Mouse (Mus musculus) kidney, embryonic 15.5 days (tissue): ENCODE results near the gene Dld. TPM values are rescaled to one million over a fixed set of nuclear protein-coding genes. Genes with fewer than 3 reads are reported as not detected.
A peak's percentile ranks its signal among the peaks of the same experiment; 100 is the strongest.

Experiments
- ATAC-seq: fragments of 200-750 bp; cut with Nextera tagmentation; replicated peaks from 2 replicates; pipeline ENCODE4 v1.8.0; 2017; ENCODE audit warnings: moderate TSS enrichment; ENCODE audit not compliant: low FRiP score
- H3K27ac ChIP-seq: fragments of 300-500 bp; sonication (generic); 2 replicates; pipeline ENCODE4 v1.5.1; 2015; ENCODE audit warnings: mild to moderate bottlenecking, inconsistent platforms
- H3K27me3 ChIP-seq: fragments of 300-500 bp; sonication (generic); 2 replicates; pipeline ENCODE4 v1.6.1; 2015; ENCODE audit warnings: inconsistent platforms
- H3K36me3 ChIP-seq: fragments of 300-500 bp; sonication (generic); 2 replicates; pipeline ENCODE4 v1.6.1; 2015; ENCODE audit warnings: inconsistent platforms
- H3K4me1 ChIP-seq: fragments of 300-500 bp; sonication (generic); 2 replicates; pipeline ENCODE4 v1.6.1; 2015; ENCODE audit warnings: inconsistent platforms
- H3K4me2 ChIP-seq: fragments of 300-500 bp; sonication (generic); 2 replicates; pipeline ENCODE4 v1.6.1; 2015; ENCODE audit warnings: moderate library complexity, mild to moderate bottlenecking, inconsistent platforms
- H3K4me3 ChIP-seq: fragments of 300-500 bp; sonication (generic); replicated peaks from 2 replicates; pipeline ENCODE4 v1.5.1; 2015; ENCODE audit warnings: mild to moderate bottlenecking, inconsistent platforms
- H3K9ac ChIP-seq: fragments of 300-500 bp; sonication (generic); 2 replicates; pipeline ENCODE4 v1.6.1; 2015; ENCODE audit warnings: mild to moderate bottlenecking, inconsistent platforms
- H3K9me3 ChIP-seq: fragments of 300-500 bp; sonication (generic); replicated peaks from 2 replicates; pipeline ENCODE4 v1.6.1; 2016; ENCODE audit warnings: inconsistent platforms
- WGBS: fragments of 180-500 bp; shearing (Covaris S2); methylation state at CpG from one replicate; pipeline ENCODE4 v1.1.7; 2015; ENCODE audit warnings: mixed read lengths; 5-methylcytosine and 5-hydroxymethylcytosine counted together
- polyA plus RNA-seq: library from polyadenylated mRNA; unstranded; fragments of >200 nt; fragmentation: Nextera tagmentation; extraction: Ambion mirVana; gene quantifications from 2 replicates; pipeline ENCODE4 v1.2.1, GENCODE M21; 2015

Dld gene
- polyA plus RNA-seq, 1 experiment from 2014 or later, result 144 TPM

GRCm38 (mm10) chr12:31374603-31375282 is 23.5 kb upstream of the Dld start:
- Histone ChIP-seq H3K4me3 (no peak overlapping the region), H3K9ac (no peak overlapping the region), H3K27ac (no peak overlapping the region), H3K36me3 (no peaks in the 10 kb centered on the region), H3K9me3 (no peaks in the 10 kb centered on the region), H3K27me3 (no peaks in the 10 kb centered on the region), H3K4me2 (no peak overlapping the region), H3K4me1 (peaks cover 16% of the 10 kb centered on the region)
- peak; percentile 64; the same call in 1 of the 2 replicates for ATAC-seq
- 34% methylated on average over 9 of the region's 9 CpGs for WGBS

GRCm38 (mm10) chr12:31369656-31370055 is 18.4 kb upstream of the Dld start:
- Histone ChIP-seq H3K4me3 (no peak overlapping the region), H3K27me3 (no peaks in the 10 kb centered on the region), H3K4me1 (no peaks in the 10 kb centered on the region), H3K36me3 (no peaks in the 10 kb centered on the region), H3K9ac (no peak overlapping the region), H3K27ac (no peak overlapping the region), H3K9me3 (no peaks in the 10 kb centered on the region), H3K4me2 (no peak overlapping the region)
- 88% methylated on average over 7 of the region's 7 CpGs for WGBS
- ATAC-seq, result no peak

- H3K4me1 ChIP-seq, result no peaks in the 10 kb centered on the region
- H3K4me3 ChIP-seq, result no peak overlapping the region
- H3K9me3 ChIP-seq, result no peaks in the 10 kb centered on the region
- no peak overlapping the region for H3K9ac ChIP-seq
- no peaks in the 10 kb centered on the region for H3K27me3 ChIP-seq
- H3K36me3 ChIP-seq, result no peaks in the 10 kb centered on the region
- no peak overlapping the region for H3K4me2 ChIP-seq
- WGBS, result 92% methylated on average over 1 of the region's 1 CpGs
- ATAC-seq, result no peak
- H3K27ac ChIP-seq, result no peak overlapping the region
Observed at GRCm38 (mm10) chr12:31369118-31369517, 17.9 kb upstream of the Dld start.

GRCm38 (mm10) chr12:31367721-31368120 is 16.5 kb upstream of the Dld start:
- Histone ChIP-seq H3K4me2 (no peak overlapping the region), H3K27me3 (no peaks in the 10 kb centered on the region), H3K36me3 (no peaks in the 10 kb centered on the region), H3K9ac (no peak overlapping the region), H3K4me1 (no peaks in the 10 kb centered on the region), H3K27ac (no peak overlapping the region), H3K4me3 (no peak overlapping the region), H3K9me3 (no peaks in the 10 kb centered on the region)
- ATAC-seq, result no peak
- WGBS, result 84% methylated on average over 5 of the region's 5 CpGs

- H3K4me2 ChIP-seq, result no peak overlapping the region
- no peaks in the 10 kb centered on the region for H3K9me3 ChIP-seq
- no peak overlapping the region for H3K9ac ChIP-seq
- WGBS, result 35% methylated on average over 3 of the region's 3 CpGs
- no peaks in the 10 kb centered on the region for H3K27me3 ChIP-seq
- 0 out of 2 replicates have a peak overlapping the region, but pooled peaks have one; percentile 9 for H3K27ac ChIP-seq
- no peaks in the 10 kb centered on the region for H3K4me1 ChIP-seq
- H3K36me3 ChIP-seq, result no peaks in the 10 kb centered on the region
- ATAC-seq, result peak; percentile 75
- no peak overlapping the region for H3K4me3 ChIP-seq
Observed at GRCm38 (mm10) chr12:31366428-31366827, 15.2 kb upstream of the Dld start.

- Histone ChIP-seq H3K4me1 (peaks cover 11% of the 10 kb centered on the region), H3K27ac (peak overlapping the region; percentile 88; the same call in 1 of the 2 replicates), H3K4me3 (peak overlapping the region; percentile 76), H3K36me3 (peaks cover 27% of the 10 kb centered on the region), H3K9ac (peak overlapping the region; percentile 85), H3K27me3 (no peaks in the 10 kb centered on the region), H3K9me3 (no peaks in the 10 kb centered on the region), H3K4me2 (peak overlapping the region; percentile 67)
- 24% methylated on average over 15 of the region's 15 CpGs for WGBS
- ATAC-seq, result no peak
Observed at GRCm38 (mm10) chr12:31350191-31350943, 886 bp downstream of the Dld start.

- Histone ChIP-seq H3K9ac (no peak overlapping the region), H3K27me3 (no peaks in the 10 kb centered on the region), H3K4me3 (no peak overlapping the region), H3K4me2 (no peak overlapping the region), H3K9me3 (no peaks in the 10 kb centered on the region), H3K36me3 (peaks cover 87% of the 10 kb centered on the region), H3K27ac (no peak overlapping the region), H3K4me1 (no peaks in the 10 kb centered on the region)
- ATAC-seq, result no peak
- 94% methylated on average over 1 of the region's 1 CpGs for WGBS
Observed at GRCm38 (mm10) chr12:31333261-31333660, 18.0 kb downstream of the Dld start.

- Histone ChIP-seq H3K4me1 (no peaks in the 10 kb centered on the region), H3K27ac (no peak overlapping the region), H3K4me2 (no peak overlapping the region), H3K9me3 (no peaks in the 10 kb centered on the region), H3K27me3 (no peaks in the 10 kb centered on the region), H3K4me3 (no peak overlapping the region), H3K9ac (no peak overlapping the region), H3K36me3 (peaks cover 93% of the 10 kb centered on the region)
- WGBS, result 89% methylated on average over 9 of the region's 9 CpGs
- ATAC-seq, result no peak
Observed at GRCm38 (mm10) chr12:31327139-31327538, 24.1 kb downstream of the Dld start.

- WGBS, result 71% methylated on average over 9 of the region's 9 CpGs
- no peak overlapping the region for H3K9ac ChIP-seq
- H3K36me3 ChIP-seq, result peaks cover 99% of the 10 kb centered on the region
- H3K4me2 ChIP-seq, result no peak overlapping the region
- no peak overlapping the region for H3K27ac ChIP-seq
- H3K9me3 ChIP-seq, result no peaks in the 10 kb centered on the region
- H3K27me3 ChIP-seq, result no peaks in the 10 kb centered on the region
- no peak overlapping the region for H3K4me3 ChIP-seq
- ATAC-seq, result no peak
- no peaks in the 10 kb centered on the region for H3K4me1 ChIP-seq
Observed at GRCm38 (mm10) chr12:31323136-31323695, 28.0 kb downstream of the Dld start.

- H3K36me3 ChIP-seq, result peaks cover 100% of the 10 kb centered on the region
- no peak overlapping the region for H3K4me3 ChIP-seq
- H3K9ac ChIP-seq, result no peak overlapping the region
- WGBS, result 94% methylated on average over 1 of the region's 1 CpGs
- H3K4me2 ChIP-seq, result no peak overlapping the region
- no peaks in the 10 kb centered on the region for H3K4me1 ChIP-seq
- no peak overlapping the region for H3K27ac ChIP-seq
- no peaks in the 10 kb centered on the region for H3K27me3 ChIP-seq
- no peaks in the 10 kb centered on the region for H3K9me3 ChIP-seq
- no peak for ATAC-seq
Observed at GRCm38 (mm10) chr12:31321532-31321931, 29.7 kb downstream of the Dld start.

GRCm38 (mm10) chr12:31320817-31321216 is 30.4 kb downstream of the Dld start:
- ATAC-seq, result no peak
- 62% methylated on average over 13 of the region's 13 CpGs for WGBS

GRCm38 (mm10) chr12:31318409-31318963 is 32.8 kb downstream of the Dld start:
- Histone ChIP-seq H3K9me3 (no peaks in the 10 kb centered on the region), H3K9ac (no peak overlapping the region), H3K4me2 (no peak overlapping the region), H3K4me3 (no peak overlapping the region), H3K27ac (no peak overlapping the region), H3K4me1 (no peaks in the 10 kb centered on the region), H3K36me3 (peaks cover 100% of the 10 kb centered on the region), H3K27me3 (no peaks in the 10 kb centered on the region)
- no peak for ATAC-seq
- WGBS, result 79% methylated on average over 10 of the region's 10 CpGs

More at GRCm38 (mm10) chr12:31320817-31321216, 30.4 kb downstream of the Dld start:
- Histone ChIP-seq H3K4me2 (no peak overlapping the region), H3K27me3 (no peaks in the 10 kb centered on the region), H3K4me1 (no peaks in the 10 kb centered on the region), H3K36me3 (peaks cover 100% of the 10 kb centered on the region), H3K27ac (no peak overlapping the region), H3K4me3 (no peak overlapping the region), H3K9me3 (no peaks in the 10 kb centered on the region), H3K9ac (no peak overlapping the region)
